Mouse (Mus musculus): ENCODE results near the gene Eif1ad.
"Not testable (repeated sequence)": the region's sequence is repeated elsewhere in the genome, so short reads cannot be mapped to it uniquely, and the experiment has no call there.

The Eif1ad gene

GRCm38 (mm10) chr19:5366175-5367052, at the start of gene Eif1ad:
Gene Eif1ad (plus strand): TSS chr19:5366741.
- in situ Hi-C loops (cut with MboI; ENCODE audit: low pct_unique_long_range_greater_than_20kb in 1 of 2, low sequenced_read_pairs in 2 of 2, unreplicated experiment in 1 of 2): no loop called here

- in situ Hi-C loops (cut with MboI; ENCODE audit: low pct_unique_long_range_greater_than_20kb in 1 of 2, low sequenced_read_pairs in 2 of 2, unreplicated experiment in 1 of 2): no loop called here
Measured at GRCm38 (mm10) chr19:5323801-5324200, 42.7 kb upstream of the Eif1ad start.

- in situ Hi-C loops (cut with MboI; ENCODE audit: low pct_unique_long_range_greater_than_20kb in 1 of 2, low sequenced_read_pairs in 2 of 2, unreplicated experiment in 1 of 2): no loop called here
Measured at GRCm38 (mm10) chr19:5327970-5328369, 38.6 kb upstream of the Eif1ad start.

- in situ Hi-C loops (cut with MboI; ENCODE audit: low pct_unique_long_range_greater_than_20kb in 1 of 2, low sequenced_read_pairs in 2 of 2, unreplicated experiment in 1 of 2): no loop called here
Measured at GRCm38 (mm10) chr19:5334741-5335140, 31.8 kb upstream of the Eif1ad start.

- in situ Hi-C loops (cut with MboI; ENCODE audit: low pct_unique_long_range_greater_than_20kb in 1 of 2, low sequenced_read_pairs in 2 of 2, unreplicated experiment in 1 of 2): no loop called here
Measured at GRCm38 (mm10) chr19:5335441-5335840, 31.1 kb upstream of the Eif1ad start, which contains the start of gene Catsper1. Gene Catsper1 (plus strand): TSS chr19:5335741.

GRCm38 (mm10) chr19:5337975-5338374, 28.6 kb upstream of the Eif1ad start:
- in situ Hi-C loops (cut with MboI; ENCODE audit: low pct_unique_long_range_greater_than_20kb in 1 of 2, low sequenced_read_pairs in 2 of 2, unreplicated experiment in 1 of 2): no loop called here

- in situ Hi-C loops (cut with MboI; ENCODE audit: low pct_unique_long_range_greater_than_20kb in 1 of 2, low sequenced_read_pairs in 2 of 2, unreplicated experiment in 1 of 2): no loop called here
Measured at GRCm38 (mm10) chr19:5341360-5341759, 25.2 kb upstream of the Eif1ad start.

- in situ Hi-C loops (cut with MboI; ENCODE audit: low pct_unique_long_range_greater_than_20kb in 1 of 2, low sequenced_read_pairs in 2 of 2, unreplicated experiment in 1 of 2): no loop called here
Measured at GRCm38 (mm10) chr19:5345297-5346131, 21.0 kb upstream of the Eif1ad start.

- in situ Hi-C loops (cut with MboI; ENCODE audit: low pct_unique_long_range_greater_than_20kb in 1 of 2, low sequenced_read_pairs in 2 of 2, unreplicated experiment in 1 of 2): no loop called here
Measured at GRCm38 (mm10) chr19:5348064-5348463, 18.5 kb upstream of the Eif1ad start.

GRCm38 (mm10) chr19:5348526-5349501, 17.7 kb upstream of the Eif1ad start:
- in situ Hi-C loops (cut with MboI; ENCODE audit: low pct_unique_long_range_greater_than_20kb in 1 of 2, low sequenced_read_pairs in 2 of 2, unreplicated experiment in 1 of 2): no loop called here

GRCm38 (mm10) chr19:5349502-5349873, 17.1 kb upstream of the Eif1ad start, which contains the start of gene Cst6:
Gene Cst6 (minus strand): TSS chr19:5349574.
- in situ Hi-C loops (cut with MboI; ENCODE audit: low pct_unique_long_range_greater_than_20kb in 1 of 2, low sequenced_read_pairs in 2 of 2, unreplicated experiment in 1 of 2): not testable (repeated sequence)

- in situ Hi-C loops (cut with MboI; ENCODE audit: low pct_unique_long_range_greater_than_20kb in 1 of 2, low sequenced_read_pairs in 2 of 2, unreplicated experiment in 1 of 2): no loop called here
Measured at GRCm38 (mm10) chr19:5353609-5354008, 12.9 kb upstream of the Eif1ad start.

GRCm38 (mm10) chr19:5356080-5356479, 10.5 kb upstream of the Eif1ad start:
- in situ Hi-C loops (cut with MboI; ENCODE audit: low pct_unique_long_range_greater_than_20kb in 1 of 2, low sequenced_read_pairs in 2 of 2, unreplicated experiment in 1 of 2): no loop called here

- in situ Hi-C loops (cut with MboI; ENCODE audit: low pct_unique_long_range_greater_than_20kb in 1 of 2, low sequenced_read_pairs in 2 of 2, unreplicated experiment in 1 of 2): no loop called here
Measured at GRCm38 (mm10) chr19:5362186-5362585, 4.4 kb upstream of the Eif1ad start.

- in situ Hi-C loops (cut with MboI; ENCODE audit: low pct_unique_long_range_greater_than_20kb in 1 of 2, low sequenced_read_pairs in 2 of 2, unreplicated experiment in 1 of 2): no loop called here
Measured at GRCm38 (mm10) chr19:5364124-5364523, 2.4 kb upstream of the Eif1ad start.

GRCm38 (mm10) chr19:5365751-5366150, 790 bp upstream of the Eif1ad start:
- in situ Hi-C loops (cut with MboI; ENCODE audit: low pct_unique_long_range_greater_than_20kb in 1 of 2, low sequenced_read_pairs in 2 of 2, unreplicated experiment in 1 of 2): no loop called here

GRCm38 (mm10) chr19:5367053-5367359, 465 bp downstream of the Eif1ad start, which contains the start of gene Banf1:
Gene Banf1 (minus strand): TSS chr19:5367168.
- in situ Hi-C loops (cut with MboI; ENCODE audit: low pct_unique_long_range_greater_than_20kb in 1 of 2, low sequenced_read_pairs in 2 of 2, unreplicated experiment in 1 of 2): no loop called here

GRCm38 (mm10) chr19:5367455-5367854, 914 bp downstream of the Eif1ad start:
- in situ Hi-C loops (cut with MboI; ENCODE audit: low pct_unique_long_range_greater_than_20kb in 1 of 2, low sequenced_read_pairs in 2 of 2, unreplicated experiment in 1 of 2): no loop called here

Measured in mouse embryonic stem cell (cell line).